Mouse (Mus musculus): ENCODE results near the gene Gtf2a2. TPM values are rescaled to one million over a fixed set of nuclear protein-coding genes. Genes with fewer than 3 reads are reported as not detected.

Gtf2a2 gene
- polyA plus RNA-seq, 1 experiment from 2014 or later, result 184 TPM

GRCm38 (mm10) chr9:69992841-69993277 lies 19.5 kb upstream of the Gtf2a2 start:
- H3K27ac ChIP-seq (ENCODE audit: low read length), result no peak overlapping the region
- peaks cover 10% of the 10 kb centered on the region for H3K36me3 ChIP-seq (ENCODE audit: control insufficient read depth, insufficient read depth, low read length)
- no peak overlapping the region for H3K4me3 ChIP-seq (ENCODE audit: low read depth, low read length)
- H3K27me3 ChIP-seq (ENCODE audit: control insufficient read depth, insufficient read depth, low read depth, low read length), result no peaks in the 10 kb centered on the region
- no peak for ATAC-seq
- peaks cover 17% of the 10 kb centered on the region for H3K4me1 ChIP-seq (ENCODE audit: control insufficient read depth, insufficient read depth, low read length)
- no peak overlapping the region for H3K4me2 ChIP-seq (ENCODE audit: low read length)
- H3K9ac ChIP-seq (ENCODE audit: low read depth, low read length), result no peak overlapping the region
- 84% methylated on average over 5 of the region's 5 CpGs for WGBS
- no peaks in the 10 kb centered on the region for H3K9me3 ChIP-seq (replicated peaks; ENCODE audit: control insufficient read depth, low read length, poor library complexity, severe bottlenecking)

GRCm38 (mm10) chr9:69993479-69993878 lies 18.9 kb upstream of the Gtf2a2 start:
- H3K4me2 ChIP-seq (ENCODE audit: low read length), result no peak overlapping the region
- WGBS, result 81% methylated on average over 1 of the region's 1 CpGs
- H3K9ac ChIP-seq (ENCODE audit: low read depth, low read length), result no peak overlapping the region
- peaks cover 17% of the 10 kb centered on the region for H3K4me1 ChIP-seq (ENCODE audit: control insufficient read depth, insufficient read depth, low read length)
- no peak overlapping the region for H3K4me3 ChIP-seq (ENCODE audit: low read depth, low read length)
- no peaks in the 10 kb centered on the region for H3K27me3 ChIP-seq (ENCODE audit: control insufficient read depth, insufficient read depth, low read depth, low read length)
- H3K36me3 ChIP-seq (ENCODE audit: control insufficient read depth, insufficient read depth, low read length), result peaks cover 12% of the 10 kb centered on the region
- ATAC-seq, result no peak
- no peak overlapping the region for H3K27ac ChIP-seq (ENCODE audit: low read length)
- no peaks in the 10 kb centered on the region for H3K9me3 ChIP-seq (replicated peaks; ENCODE audit: control insufficient read depth, low read length, poor library complexity, severe bottlenecking)

- Histone ChIP-seq H3K9me3 (replicated peaks; ENCODE audit: control insufficient read depth, low read length, poor library complexity, severe bottlenecking) (no peaks in the 10 kb centered on the region), H3K4me1 (ENCODE audit: control insufficient read depth, insufficient read depth, low read length) (peaks cover 13% of the 10 kb centered on the region), H3K4me3 (ENCODE audit: low read depth, low read length) (no peak overlapping the region), H3K9ac (ENCODE audit: low read depth, low read length) (no peak overlapping the region), H3K4me2 (ENCODE audit: low read length) (no peak overlapping the region), H3K36me3 (ENCODE audit: control insufficient read depth, insufficient read depth, low read length) (peaks cover 19% of the 10 kb centered on the region), H3K27ac (ENCODE audit: low read length) (no peak overlapping the region), H3K27me3 (ENCODE audit: control insufficient read depth, insufficient read depth, low read depth, low read length) (no peaks in the 10 kb centered on the region)
- 96% methylated on average over 5 of the region's 5 CpGs for WGBS
- no peak for ATAC-seq
Observed at GRCm38 (mm10) chr9:69994547-69994946, 17.8 kb upstream of the Gtf2a2 start.

- Histone ChIP-seq H3K9ac (ENCODE audit: low read depth, low read length) (no peak overlapping the region), H3K4me3 (ENCODE audit: low read depth, low read length) (no peak overlapping the region), H3K27me3 (ENCODE audit: control insufficient read depth, insufficient read depth, low read depth, low read length) (no peaks in the 10 kb centered on the region), H3K36me3 (ENCODE audit: control insufficient read depth, insufficient read depth, low read length) (peaks cover 41% of the 10 kb centered on the region), H3K4me1 (ENCODE audit: control insufficient read depth, insufficient read depth, low read length) (no peaks in the 10 kb centered on the region), H3K27ac (ENCODE audit: low read length) (no peak overlapping the region), H3K9me3 (replicated peaks; ENCODE audit: control insufficient read depth, low read length, poor library complexity, severe bottlenecking) (no peaks in the 10 kb centered on the region), H3K4me2 (ENCODE audit: low read length) (no peak overlapping the region)
- no peak for ATAC-seq
- WGBS, result 96% methylated on average over 1 of the region's 1 CpGs
Observed at GRCm38 (mm10) chr9:69999318-69999717, 13.0 kb upstream of the Gtf2a2 start.

- peaks cover 34% of the 10 kb centered on the region for H3K36me3 ChIP-seq (ENCODE audit: control insufficient read depth, insufficient read depth, low read length)
- no peak overlapping the region for H3K27ac ChIP-seq (ENCODE audit: low read length)
- no peak for ATAC-seq
- H3K27me3 ChIP-seq (ENCODE audit: control insufficient read depth, insufficient read depth, low read depth, low read length), result no peaks in the 10 kb centered on the region
- H3K9ac ChIP-seq (ENCODE audit: low read depth, low read length), result no peak overlapping the region
- H3K9me3 ChIP-seq (replicated peaks; ENCODE audit: control insufficient read depth, low read length, poor library complexity, severe bottlenecking), result no peaks in the 10 kb centered on the region
- no peak overlapping the region for H3K4me3 ChIP-seq (ENCODE audit: low read depth, low read length)
- H3K4me2 ChIP-seq (ENCODE audit: low read length), result no peak overlapping the region
- 92% methylated on average over 10 of the region's 10 CpGs for WGBS
- no peaks in the 10 kb centered on the region for H3K4me1 ChIP-seq (ENCODE audit: control insufficient read depth, insufficient read depth, low read length)
Observed at GRCm38 (mm10) chr9:70003516-70003915, 8.8 kb upstream of the Gtf2a2 start.

- no peak overlapping the region for H3K9ac ChIP-seq (ENCODE audit: low read depth, low read length)
- 94% methylated on average over 5 of the region's 5 CpGs for WGBS
- no peak overlapping the region for H3K4me2 ChIP-seq (ENCODE audit: low read length)
- no peak overlapping the region for H3K27ac ChIP-seq (ENCODE audit: low read length)
- H3K36me3 ChIP-seq (ENCODE audit: control insufficient read depth, insufficient read depth, low read length), result peaks cover 13% of the 10 kb centered on the region
- H3K27me3 ChIP-seq (ENCODE audit: control insufficient read depth, insufficient read depth, low read depth, low read length), result no peaks in the 10 kb centered on the region
- no peak overlapping the region for H3K4me3 ChIP-seq (ENCODE audit: low read depth, low read length)
- ATAC-seq, result no peak
- H3K9me3 ChIP-seq (replicated peaks; ENCODE audit: control insufficient read depth, low read length, poor library complexity, severe bottlenecking), result no peaks in the 10 kb centered on the region
- H3K4me1 ChIP-seq (ENCODE audit: control insufficient read depth, insufficient read depth, low read length), result no peaks in the 10 kb centered on the region; the same call in 1 of the 2 replicates
Observed at GRCm38 (mm10) chr9:70006984-70007383, 5.4 kb upstream of the Gtf2a2 start.

GRCm38 (mm10) chr9:70007506-70008248 lies 4.7 kb upstream of the Gtf2a2 start:
- Histone ChIP-seq H3K9ac (ENCODE audit: low read depth, low read length) (no peak overlapping the region), H3K4me3 (ENCODE audit: low read depth, low read length) (no peak overlapping the region), H3K9me3 (replicated peaks; ENCODE audit: control insufficient read depth, low read length, poor library complexity, severe bottlenecking) (no peaks in the 10 kb centered on the region), H3K27me3 (ENCODE audit: control insufficient read depth, insufficient read depth, low read depth, low read length) (no peaks in the 10 kb centered on the region), H3K27ac (ENCODE audit: low read length) (no peak overlapping the region), H3K36me3 (ENCODE audit: control insufficient read depth, insufficient read depth, low read length) (peaks cover 13% of the 10 kb centered on the region), H3K4me2 (ENCODE audit: low read length) (no peak overlapping the region), H3K4me1 (ENCODE audit: control insufficient read depth, insufficient read depth, low read length) (no peaks in the 10 kb centered on the region; the same call in 1 of the 2 replicates)
- 87% methylated on average over 14 of the region's 14 CpGs for WGBS
- ATAC-seq, result no peak

- Histone ChIP-seq H3K27me3 (ENCODE audit: control insufficient read depth, insufficient read depth, low read depth, low read length) (no peaks in the 10 kb centered on the region), H3K9ac (ENCODE audit: low read depth, low read length) (no peak overlapping the region), H3K27ac (ENCODE audit: low read length) (no peak overlapping the region), H3K4me2 (ENCODE audit: low read length) (no peak overlapping the region), H3K36me3 (ENCODE audit: control insufficient read depth, insufficient read depth, low read length) (peaks cover 8% of the 10 kb centered on the region), H3K4me1 (ENCODE audit: control insufficient read depth, insufficient read depth, low read length) (peaks cover 10% of the 10 kb centered on the region), H3K9me3 (replicated peaks; ENCODE audit: control insufficient read depth, low read length, poor library complexity, severe bottlenecking) (no peaks in the 10 kb centered on the region), H3K4me3 (ENCODE audit: low read depth, low read length) (no peak overlapping the region)
- WGBS, result 90% methylated on average over 8 of the region's 8 CpGs
- no peak for ATAC-seq
Observed at GRCm38 (mm10) chr9:70009754-70010304, 2.5 kb upstream of the Gtf2a2 start.

- Histone ChIP-seq H3K27ac (ENCODE audit: low read length) (no peak overlapping the region), H3K27me3 (ENCODE audit: control insufficient read depth, insufficient read depth, low read depth, low read length) (no peaks in the 10 kb centered on the region), H3K36me3 (ENCODE audit: control insufficient read depth, insufficient read depth, low read length) (peaks cover 8% of the 10 kb centered on the region), H3K4me3 (ENCODE audit: low read depth, low read length) (no peak overlapping the region), H3K4me1 (ENCODE audit: control insufficient read depth, insufficient read depth, low read length) (peaks cover 10% of the 10 kb centered on the region), H3K9me3 (replicated peaks; ENCODE audit: control insufficient read depth, low read length, poor library complexity, severe bottlenecking) (no peaks in the 10 kb centered on the region), H3K9ac (ENCODE audit: low read depth, low read length) (no peak overlapping the region), H3K4me2 (ENCODE audit: low read length) (no peak overlapping the region)
- no peak for ATAC-seq
- WGBS, result 96% methylated on average over 5 of the region's 5 CpGs
Observed at GRCm38 (mm10) chr9:70010781-70011473, 1.4 kb upstream of the Gtf2a2 start.
